Mouse (Mus musculus): ENCODE measurements around the gene Clpb. TPM values are rescaled to one million over a fixed set of nuclear protein-coding genes. Genes with fewer than 3 reads are reported as not detected.
A peak's percentile ranks its signal among the peaks of the same experiment; 100 is the strongest.

Clpb gene
- polyA plus RNA-seq, 1 experiment from 2014 or later: 53.1 TPM

DNA sequence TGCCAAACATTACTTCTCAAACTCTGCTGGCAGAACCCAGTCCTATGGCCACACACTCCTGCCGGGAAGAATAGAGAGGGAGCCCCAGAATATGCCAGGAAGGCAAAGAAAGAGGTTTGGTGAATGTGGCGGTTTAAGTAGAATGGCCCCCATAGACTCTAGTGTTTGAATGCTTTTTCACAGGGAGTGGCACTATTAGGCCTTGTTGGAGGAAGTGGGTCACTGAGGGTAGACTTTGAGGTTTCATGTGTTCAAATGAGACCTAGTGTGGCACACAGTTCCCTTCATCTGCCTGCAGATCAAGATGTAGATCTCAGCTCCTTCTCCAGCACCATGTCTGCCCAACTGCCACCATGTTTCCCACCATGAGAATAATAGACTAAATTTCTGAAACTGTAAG, 27.4 kb upstream of the Clpb start:
- H3K4me3 ChIP-seq (replicated peaks): no peak overlapping the region
- H3K4me1 ChIP-seq: no peaks in the 10 kb centered on the region
- H3K9ac ChIP-seq: no peak overlapping the region
- no peaks in the 10 kb centered on the region for H3K27me3 ChIP-seq (replicated peaks)
- H3K4me2 ChIP-seq: no peak overlapping the region
- WGBS: 91% methylated on average over 2 of the region's 2 CpGs
- no peak overlapping the region for H3K27ac ChIP-seq
- ATAC-seq (ENCODE audit: insufficient read depth, low FRiP score, low read depth): no peak
- no peaks in the 10 kb centered on the region for H3K9me3 ChIP-seq
- no peaks in the 10 kb centered on the region for H3K36me3 ChIP-seq

DNA sequence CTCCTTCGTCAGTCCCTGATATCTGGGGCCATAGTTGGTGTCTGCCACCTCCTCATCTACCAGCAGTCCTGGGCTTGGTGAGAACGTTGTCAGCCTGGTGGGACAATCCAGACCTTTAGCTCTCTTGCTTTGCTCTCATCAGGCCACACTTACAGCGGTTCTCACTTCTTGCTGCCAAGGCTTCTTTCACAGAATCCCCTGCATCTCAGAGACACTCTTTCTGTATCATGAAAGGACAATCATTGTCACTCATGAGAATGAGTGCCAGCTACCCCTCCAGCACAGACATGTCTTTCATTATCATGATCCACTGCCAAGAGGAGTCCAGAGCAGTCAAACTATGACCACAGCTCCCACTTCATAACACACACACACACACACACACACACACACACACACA, 19.6 kb upstream of the Clpb start:
- Histone ChIP-seq H3K4me3 (replicated peaks) (no peak overlapping the region), H3K4me1 (no peaks in the 10 kb centered on the region), H3K27me3 (replicated peaks) (no peaks in the 10 kb centered on the region), H3K9ac (no peak overlapping the region), H3K27ac (no peak overlapping the region), H3K9me3 (no peaks in the 10 kb centered on the region), H3K4me2 (no peak overlapping the region), H3K36me3 (no peaks in the 10 kb centered on the region)
- no peak for ATAC-seq (ENCODE audit: insufficient read depth, low FRiP score, low read depth)
- WGBS: 78% methylated on average over 3 of the region's 3 CpGs

DNA sequence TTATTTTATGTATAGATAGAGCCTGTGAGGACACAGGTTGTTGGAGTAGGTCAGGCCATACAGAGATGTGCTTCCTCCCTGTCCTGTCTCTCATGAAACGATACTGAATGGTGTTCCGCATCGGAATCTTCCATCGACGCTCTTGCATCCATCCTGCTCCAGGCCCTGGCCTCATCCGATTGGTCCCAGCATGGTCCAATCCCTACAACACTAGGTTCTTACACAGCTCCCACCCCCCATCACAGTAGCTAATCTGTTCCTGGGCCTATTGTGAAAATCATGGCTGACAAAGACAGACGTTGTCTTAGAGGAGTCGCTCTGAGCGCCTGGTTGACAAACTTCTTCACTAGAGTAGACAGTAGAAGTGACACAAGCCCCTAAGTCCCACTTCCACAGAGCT, 13.7 kb upstream of the Clpb start:
- Histone ChIP-seq H3K4me1 (no peaks in the 10 kb centered on the region), H3K9ac (no peak overlapping the region), H3K9me3 (no peaks in the 10 kb centered on the region), H3K36me3 (no peaks in the 10 kb centered on the region), H3K27ac (no peak overlapping the region), H3K27me3 (replicated peaks) (no peaks in the 10 kb centered on the region), H3K4me2 (no peak overlapping the region), H3K4me3 (replicated peaks) (no peak overlapping the region)
- 77% methylated on average over 9 of the region's 9 CpGs for WGBS
- no peak for ATAC-seq (ENCODE audit: insufficient read depth, low FRiP score, low read depth)

DNA sequence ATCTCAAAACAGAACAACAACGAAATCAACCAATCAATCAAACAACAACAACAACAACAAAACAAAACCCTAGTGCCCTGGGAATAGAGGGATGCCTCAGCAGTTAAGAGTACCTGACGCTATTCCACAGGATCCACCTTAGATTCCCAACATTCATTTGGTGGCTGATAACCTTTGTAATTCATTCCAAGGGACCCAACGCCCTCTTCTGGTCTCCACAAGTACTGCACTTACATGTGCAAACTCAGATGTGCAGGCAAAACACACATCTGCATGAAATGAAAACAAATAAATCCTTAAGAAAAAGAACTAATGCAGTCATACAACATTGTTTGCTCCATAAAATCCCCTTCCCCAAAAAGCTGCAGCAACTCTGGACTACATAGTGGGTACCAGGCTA, 12.9 kb upstream of the Clpb start:
- WGBS: 33% methylated on average over 3 of the region's 3 CpGs
- no peak for ATAC-seq (ENCODE audit: insufficient read depth, low FRiP score, low read depth)
- Histone ChIP-seq H3K9ac (no peak overlapping the region), H3K4me1 (no peaks in the 10 kb centered on the region), H3K27ac (no peak overlapping the region), H3K36me3 (no peaks in the 10 kb centered on the region), H3K9me3 (no peaks in the 10 kb centered on the region), H3K4me2 (no peak overlapping the region), H3K4me3 (replicated peaks) (no peak overlapping the region), H3K27me3 (replicated peaks) (no peaks in the 10 kb centered on the region)

DNA sequence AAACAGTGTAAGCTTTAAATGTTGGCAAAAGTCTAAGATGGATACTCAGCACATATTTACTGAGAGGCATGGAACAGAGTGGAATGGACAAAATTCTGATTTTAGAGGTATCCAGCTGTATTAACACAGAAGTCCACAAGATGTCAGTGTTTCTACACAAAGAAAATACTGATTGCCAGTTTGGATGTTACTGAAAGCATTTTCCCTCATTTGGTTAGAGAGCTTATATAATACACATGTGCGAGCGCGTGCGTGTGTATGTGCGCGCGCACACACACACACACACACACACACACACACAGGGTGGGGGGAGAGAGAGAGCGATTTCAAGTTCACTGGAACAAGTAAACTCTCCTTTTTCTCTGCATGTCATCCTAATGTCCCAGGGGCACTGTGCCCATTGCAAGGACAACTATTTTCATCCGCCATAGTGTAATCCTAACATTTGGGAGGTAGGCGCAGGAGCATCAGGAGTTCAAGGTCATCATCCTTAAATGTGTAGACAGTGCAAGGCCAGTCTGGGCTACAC, 9.7 kb upstream of the Clpb start:
- H3K4me3 ChIP-seq (replicated peaks): no peak overlapping the region; the same call in 1 of the 2 replicates
- no peak overlapping the region for H3K9ac ChIP-seq
- no peaks in the 10 kb centered on the region for H3K4me1 ChIP-seq
- no peaks in the 10 kb centered on the region for H3K27me3 ChIP-seq (replicated peaks)
- H3K27ac ChIP-seq: no peak overlapping the region
- ATAC-seq (ENCODE audit: insufficient read depth, low FRiP score, low read depth): no peak
- peak overlapping the region; percentile 39; the same call in 1 of the 2 replicates for H3K4me2 ChIP-seq
- WGBS: 30% methylated on average over 10 of the region's 10 CpGs
- no peaks in the 10 kb centered on the region for H3K9me3 ChIP-seq
- H3K36me3 ChIP-seq: no peaks in the 10 kb centered on the region

DNA sequence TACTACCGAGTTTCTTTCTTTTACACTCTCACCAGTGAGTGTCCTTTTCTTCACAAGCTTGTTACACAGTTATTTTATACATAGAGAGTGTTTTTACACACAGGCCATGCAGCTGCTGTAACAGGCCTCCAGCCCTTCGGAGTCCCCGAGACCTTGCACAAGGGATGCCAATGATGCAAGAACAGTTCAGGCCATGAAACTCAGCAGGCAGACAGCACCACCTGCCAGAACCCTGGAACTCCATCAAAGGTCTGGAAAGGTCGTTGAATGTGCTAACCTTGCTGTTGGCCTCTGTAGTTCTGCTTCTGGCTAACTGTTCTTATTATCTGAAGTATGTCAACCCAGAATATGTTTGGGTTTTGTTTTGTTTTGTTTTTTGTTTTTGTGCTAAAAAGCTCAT, 8.5 kb upstream of the Clpb start:
- Histone ChIP-seq H3K36me3 (no peaks in the 10 kb centered on the region), H3K27me3 (replicated peaks) (no peaks in the 10 kb centered on the region), H3K4me1 (no peaks in the 10 kb centered on the region), H3K27ac (no peak overlapping the region), H3K4me2 (no peak overlapping the region), H3K9ac (no peak overlapping the region), H3K4me3 (replicated peaks) (no peak overlapping the region), H3K9me3 (no peaks in the 10 kb centered on the region)
- no peak for ATAC-seq (ENCODE audit: insufficient read depth, low FRiP score, low read depth)
- 75% methylated on average over 4 of the region's 4 CpGs for WGBS

DNA sequence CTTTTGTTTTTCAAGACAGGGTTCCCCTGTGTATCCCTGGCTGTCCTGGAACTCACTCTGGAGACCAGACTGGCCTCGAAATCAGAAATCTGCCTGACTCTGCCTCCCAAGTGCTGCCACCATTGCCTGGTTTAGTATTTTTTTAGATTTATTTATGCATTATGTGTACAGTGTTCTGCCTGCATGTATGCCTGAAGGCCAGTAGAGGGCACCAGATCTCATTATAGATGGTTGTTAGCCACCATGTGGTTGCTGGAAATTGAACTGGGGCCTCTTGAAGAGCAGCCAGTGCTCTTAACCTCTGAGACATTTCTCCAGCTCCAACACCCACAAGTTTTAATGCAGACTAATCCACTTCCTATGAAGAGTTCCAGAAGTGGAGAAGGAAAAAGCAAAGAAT, 1.4 kb upstream of the Clpb start:
- no peak overlapping the region for H3K9ac ChIP-seq
- no peak overlapping the region for H3K4me2 ChIP-seq
- 92% methylated on average over 1 of the region's 1 CpGs for WGBS
- ATAC-seq (ENCODE audit: insufficient read depth, low FRiP score, low read depth): no peak
- H3K27ac ChIP-seq: no peak overlapping the region
- H3K4me1 ChIP-seq: peaks cover 15% of the 10 kb centered on the region
- no peak overlapping the region for H3K4me3 ChIP-seq (replicated peaks)
- no peaks in the 10 kb centered on the region for H3K9me3 ChIP-seq
- H3K27me3 ChIP-seq (replicated peaks): no peaks in the 10 kb centered on the region
- no peaks in the 10 kb centered on the region for H3K36me3 ChIP-seq

DNA sequence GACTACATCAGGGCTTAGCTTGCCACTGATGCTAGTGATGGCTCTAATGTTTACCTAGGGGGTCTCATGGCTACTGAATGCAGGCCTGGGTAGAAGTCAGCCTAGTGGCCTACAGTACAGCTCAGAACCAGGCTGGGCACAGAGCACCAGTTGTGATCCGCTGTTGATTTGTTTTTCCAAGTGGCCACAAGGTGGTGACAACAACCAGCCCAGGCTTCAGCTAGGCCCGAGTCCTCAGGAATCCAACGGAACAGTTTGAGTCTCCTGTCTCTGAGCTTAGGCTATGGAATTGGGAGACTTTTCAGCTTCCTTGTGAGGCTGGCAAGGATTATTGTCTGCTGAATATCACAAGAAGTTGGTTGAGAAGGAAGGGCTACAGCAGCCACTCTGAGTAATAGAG, 3.1 kb downstream of the Clpb start:
- Histone ChIP-seq H3K27ac (no peak overlapping the region; the same call in 1 of the 2 replicates), H3K4me3 (replicated peaks) (no peak overlapping the region), H3K36me3 (no peaks in the 10 kb centered on the region), H3K9ac (no peak overlapping the region), H3K4me1 (peaks cover 15% of the 10 kb centered on the region), H3K27me3 (replicated peaks) (no peaks in the 10 kb centered on the region), H3K9me3 (no peaks in the 10 kb centered on the region), H3K4me2 (no peak overlapping the region)
- ATAC-seq (ENCODE audit: insufficient read depth, low FRiP score, low read depth): no peak
- WGBS: 12% methylated on average over 3 of the region's 3 CpGs

DNA sequence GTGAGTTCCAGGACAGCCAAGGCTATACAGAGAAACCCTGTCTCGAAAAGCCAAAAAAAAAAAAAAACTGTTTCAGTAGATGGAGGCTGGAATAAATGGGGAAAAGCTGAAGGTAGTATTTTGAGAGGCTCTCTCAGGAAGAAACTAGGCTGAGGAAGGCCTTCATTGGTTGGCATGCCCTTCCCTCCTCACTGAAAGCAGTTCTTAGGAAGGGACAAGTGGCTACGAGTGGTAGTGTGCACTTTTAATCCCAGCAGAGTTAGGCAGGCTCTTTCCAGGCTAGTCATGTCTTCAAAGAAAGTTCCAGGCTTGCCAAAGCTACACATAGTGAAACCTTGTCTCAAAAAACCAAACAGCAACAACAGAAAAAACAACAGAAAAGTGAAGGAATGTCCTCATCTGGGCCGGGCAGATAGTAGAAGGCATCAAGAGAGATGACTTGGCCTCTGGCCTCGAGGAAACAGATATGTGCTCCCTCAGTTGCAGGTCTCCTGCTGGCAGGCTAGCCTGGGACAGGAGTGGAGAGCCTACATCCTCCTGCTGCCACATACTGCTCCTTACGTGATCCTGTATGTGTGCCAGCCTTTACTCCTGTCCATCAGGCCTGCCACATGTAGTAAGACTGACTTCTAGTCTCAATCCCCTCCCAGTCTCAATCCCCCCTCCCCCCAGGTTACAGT, 8.3 kb downstream of the Clpb start:
- Histone ChIP-seq H3K27ac (no peak overlapping the region), H3K4me2 (no peak overlapping the region), H3K27me3 (replicated peaks) (no peaks in the 10 kb centered on the region), H3K9me3 (no peaks in the 10 kb centered on the region), H3K9ac (no peak overlapping the region), H3K36me3 (no peaks in the 10 kb centered on the region), H3K4me1 (peaks cover 3% of the 10 kb centered on the region; the same call in 1 of the 2 replicates), H3K4me3 (replicated peaks) (no peak overlapping the region)
- WGBS: 74% methylated on average over 5 of the region's 5 CpGs
- no peak for ATAC-seq (ENCODE audit: insufficient read depth, low FRiP score, low read depth)

DNA sequence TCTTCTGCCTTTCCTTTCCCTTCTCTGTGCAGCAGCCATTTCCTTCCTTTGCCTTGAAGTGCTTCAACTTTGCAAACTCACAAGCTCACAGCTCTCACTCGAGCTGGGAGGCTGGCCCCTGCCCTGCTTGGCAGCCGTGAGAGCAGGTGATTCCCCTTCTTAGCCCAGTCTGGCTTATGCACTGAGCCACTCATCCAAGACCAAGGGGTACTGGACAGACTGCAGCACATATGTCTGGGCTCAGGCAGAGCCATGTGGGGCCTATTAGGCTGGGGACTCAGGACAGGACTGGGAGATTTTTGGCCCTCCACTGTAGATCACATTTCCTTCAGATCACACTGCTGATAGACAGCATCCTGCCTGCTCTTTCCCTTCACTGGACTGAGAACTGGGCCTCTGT, 10.1 kb downstream of the Clpb start:
- Histone ChIP-seq H3K9me3 (no peaks in the 10 kb centered on the region), H3K4me2 (no peak overlapping the region), H3K36me3 (no peaks in the 10 kb centered on the region), H3K27me3 (replicated peaks) (no peaks in the 10 kb centered on the region), H3K27ac (no peak overlapping the region), H3K9ac (no peak overlapping the region), H3K4me1 (peaks cover 5% of the 10 kb centered on the region; the same call in 1 of the 2 replicates), H3K4me3 (replicated peaks) (no peak overlapping the region)
- WGBS: 64% methylated on average over 2 of the region's 2 CpGs
- ATAC-seq (ENCODE audit: insufficient read depth, low FRiP score, low read depth): no peak

DNA sequence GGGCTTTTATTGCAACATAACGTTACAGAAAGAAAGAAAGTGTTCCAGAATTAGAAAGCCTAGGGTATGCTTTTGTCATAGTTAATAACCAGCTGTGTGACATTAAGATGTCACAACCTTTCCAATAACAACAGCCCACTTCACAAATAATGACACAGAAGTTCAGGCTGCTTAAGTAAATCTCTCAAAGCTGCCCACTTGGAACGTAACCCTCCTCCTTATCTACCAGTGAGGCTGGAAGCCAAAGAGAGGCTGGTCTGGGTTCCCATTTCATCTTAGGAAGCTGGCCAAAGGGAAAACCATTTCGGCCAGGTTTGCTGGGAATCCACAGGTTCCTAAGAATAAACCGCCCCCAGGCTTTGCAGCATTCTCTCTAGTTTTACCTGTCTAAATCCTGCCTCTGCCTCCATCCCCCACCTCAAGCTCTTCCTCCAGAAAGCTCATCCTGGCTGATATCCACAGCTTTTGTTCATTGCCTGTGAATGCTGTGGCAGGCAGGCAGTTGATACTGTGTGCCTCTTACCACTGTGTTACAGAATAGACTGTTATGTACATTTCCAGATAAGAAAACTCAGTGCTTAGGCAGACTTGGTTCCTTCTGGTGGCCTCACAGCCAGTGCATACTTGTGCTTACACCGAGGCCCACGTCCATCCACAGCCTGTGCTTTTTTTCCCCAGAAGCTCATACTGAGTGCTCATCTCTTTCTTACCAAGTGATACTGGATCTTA, 12.8 kb downstream of the Clpb start:
- Histone ChIP-seq H3K36me3 (no peaks in the 10 kb centered on the region), H3K4me1 (peaks cover 5% of the 10 kb centered on the region; the same call in 1 of the 2 replicates), H3K4me3 (replicated peaks) (no peak overlapping the region), H3K9ac (no peak overlapping the region), H3K9me3 (no peaks in the 10 kb centered on the region), H3K27ac (0 out of 2 replicates have a peak overlapping the region, but pooled peaks have one; percentile 9), H3K27me3 (replicated peaks) (no peaks in the 10 kb centered on the region), H3K4me2 (no peak overlapping the region)
- peak; percentile 67; the same call in 1 of the 2 replicates for ATAC-seq (ENCODE audit: insufficient read depth, low FRiP score, low read depth)
- WGBS: 45% methylated on average over 6 of the region's 6 CpGs

DNA sequence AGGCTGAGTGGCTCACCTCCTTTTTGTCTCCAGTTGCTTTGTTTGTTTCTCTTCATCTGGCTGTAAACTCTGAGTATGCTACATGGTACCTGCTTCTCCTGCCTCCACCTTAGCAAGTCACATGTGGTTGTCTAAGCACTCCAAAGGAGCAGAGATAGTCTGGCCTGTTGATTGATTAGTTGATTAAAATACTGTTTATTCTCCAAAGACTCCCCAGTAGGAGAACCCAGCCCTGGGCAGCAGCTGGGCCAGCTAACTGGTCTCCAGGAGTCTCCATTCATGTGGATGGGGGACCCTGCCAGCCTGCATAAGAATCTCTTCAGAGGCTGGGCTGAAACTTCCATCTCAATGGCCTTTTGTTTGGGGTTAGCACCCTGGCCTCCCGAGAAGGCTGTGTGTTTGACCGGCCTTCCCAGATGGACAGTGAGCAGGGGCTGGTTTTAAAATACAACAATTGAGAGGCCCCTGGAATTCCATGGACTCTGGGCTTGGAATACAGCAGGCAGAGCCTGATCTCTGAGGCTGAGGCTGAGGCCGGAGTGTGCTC, 13.4 kb downstream of the Clpb start:
- Histone ChIP-seq H3K4me3 (replicated peaks) (no peak overlapping the region), H3K9me3 (no peaks in the 10 kb centered on the region), H3K36me3 (no peaks in the 10 kb centered on the region), H3K27ac (0 out of 2 replicates have a peak overlapping the region, but pooled peaks have one; percentile 9), H3K27me3 (replicated peaks) (no peaks in the 10 kb centered on the region), H3K4me2 (no peak overlapping the region), H3K4me1 (peaks cover 5% of the 10 kb centered on the region; the same call in 1 of the 2 replicates), H3K9ac (no peak overlapping the region)
- no peak for ATAC-seq (ENCODE audit: insufficient read depth, low FRiP score, low read depth)
- 42% methylated on average over 3 of the region's 3 CpGs for WGBS
